Comparison of ENCODE assay signal across 19 mouse cellular contexts in genomic region chr1:82544419-82545185, GRCm38 (mm10). TPM values are rescaled to one million over a fixed set of nuclear protein-coding genes. Genes with fewer than 3 reads are reported as not detected.
DNase-seq lines count a peak whose midpoint lies in the region; ATAC-seq and TF ChIP-seq lines count a peak whose summit lies in the region.
"Had no signal": no experiment of that assay in that cellular context is flagged by ENCODE, and none has a peak within 500 bp of the region (broad histone marks: within the 10 kb centered on the region; RNA-seq: fewer than 3 reads in every experiment).

No protein-coding gene starts in this region.

- no peak overlapping the region for H3K9ac ChIP-seq in kidney, embryonic 14.5 days (ENCODE audit: low read depth, low read length)
- no peak overlapping the region for H3K9ac ChIP-seq in forebrain, embryonic 13.5 days
- H3K9ac ChIP-seq in neural tube, embryonic 12.5 days, result no peak overlapping the region
- no peak overlapping the region for H3K9ac ChIP-seq in stomach, postnatal 0 days (ENCODE audit: low read length)
- H3K9ac ChIP-seq: embryonic facial prominence, embryonic 12.5 days; intestine, embryonic 15.5 days; midbrain, embryonic 13.5 days had no signal

- peak; percentile 66; the same call in 1 of the 2 replicates for ATAC-seq in kidney, embryonic 14.5 days (ENCODE audit: low FRiP score, low TSS enrichment)
- ATAC-seq in forebrain, embryonic 13.5 days, result peak; percentile 81
- peak; percentile 74; the same call in 1 of the 2 replicates for ATAC-seq in neural tube, embryonic 12.5 days (ENCODE audit: low FRiP score, low read depth)
- no peak for ATAC-seq in stomach, postnatal 0 days (ENCODE audit: low FRiP score, low TSS enrichment)
- ATAC-seq: CD4-positive, CD25-positive, alpha-beta regulatory T cell, adult 4 months; intestine, embryonic 15.5 days had no signal

- no peak for TF ChIP-seq EP300 in stomach, postnatal 0 days (optimal IDR thresholded peaks at IDR 0.05)

- H3K4me3 ChIP-seq in kidney, embryonic 14.5 days (ENCODE audit: low read length), result no peak overlapping the region
- H3K4me3 ChIP-seq in forebrain, embryonic 13.5 days, result no peak overlapping the region
- no peak overlapping the region for H3K4me3 ChIP-seq in neural tube, embryonic 12.5 days
- H3K4me3 ChIP-seq in stomach, postnatal 0 days (ENCODE audit: low read depth, low read length), result no peak overlapping the region
- H3K4me3 ChIP-seq: embryonic facial prominence, embryonic 12.5 days; heart, embryonic 10.5 days; intestine, embryonic 15.5 days; left cerebral cortex, adult 2 months; midbrain, embryonic 13.5 days had no signal

- no peaks in the 10 kb centered on the region for H3K9me3 ChIP-seq in kidney, embryonic 14.5 days (ENCODE audit: control insufficient read depth, low read length)
- no peaks in the 10 kb centered on the region for H3K9me3 ChIP-seq in forebrain, embryonic 13.5 days (replicated peaks)
- no peaks in the 10 kb centered on the region for H3K9me3 ChIP-seq in neural tube, embryonic 12.5 days
- H3K9me3 ChIP-seq in stomach, postnatal 0 days (ENCODE audit: control insufficient read depth, low read length), result no peaks in the 10 kb centered on the region
- H3K9me3 ChIP-seq: embryonic facial prominence, embryonic 12.5 days; heart, embryonic 10.5 days; intestine, embryonic 15.5 days; midbrain, embryonic 13.5 days had no signal

- H3K4me1 ChIP-seq in kidney, embryonic 14.5 days (ENCODE audit: control insufficient read depth, insufficient read depth, low read length), result peaks cover 8% of the 10 kb centered on the region; the same call in 1 of the 2 replicates
- peaks cover 28% of the 10 kb centered on the region for H3K4me1 ChIP-seq in forebrain, embryonic 13.5 days
- H3K4me1 ChIP-seq in neural tube, embryonic 12.5 days, result peaks cover 10% of the 10 kb centered on the region; the same call in 1 of the 2 replicates
- H3K4me1 ChIP-seq in stomach, postnatal 0 days (replicated peaks; ENCODE audit: control insufficient read depth, insufficient read depth), result no peaks in the 10 kb centered on the region
- H3K4me1 ChIP-seq: embryonic facial prominence, embryonic 12.5 days; heart, embryonic 10.5 days; intestine, embryonic 15.5 days had no signal

- H3K4me2 ChIP-seq in kidney, embryonic 14.5 days (replicated peaks; ENCODE audit: low read depth, low read length), result no peak overlapping the region
- no peak overlapping the region for H3K4me2 ChIP-seq in forebrain, embryonic 13.5 days
- H3K4me2 ChIP-seq in neural tube, embryonic 12.5 days (replicated peaks), result no peak overlapping the region
- H3K4me2 ChIP-seq in stomach, postnatal 0 days (replicated peaks; ENCODE audit: low read depth), result no peak overlapping the region
- H3K4me2 ChIP-seq: embryonic facial prominence, embryonic 12.5 days; intestine, embryonic 15.5 days; midbrain, embryonic 13.5 days had no signal

- WGBS in kidney, embryonic 14.5 days, result 26% methylated on average over 6 of the region's 6 CpGs
- 31% methylated on average over 6 of the region's 6 CpGs for WGBS in forebrain, embryonic 13.5 days
- WGBS in neural tube, embryonic 12.5 days, result 48% methylated on average over 6 of the region's 6 CpGs
- 45% methylated on average over 6 of the region's 6 CpGs for WGBS in stomach, postnatal 0 days

- H3K27ac ChIP-seq in kidney, embryonic 14.5 days (ENCODE audit: low read depth, low read length), result no peak overlapping the region
- peak overlapping the region; percentile 68 for H3K27ac ChIP-seq in forebrain, embryonic 13.5 days
- no peak overlapping the region for H3K27ac ChIP-seq in neural tube, embryonic 12.5 days
- no peak overlapping the region for H3K27ac ChIP-seq in stomach, postnatal 0 days (replicated peaks)
- H3K27ac ChIP-seq: embryonic facial prominence, embryonic 12.5 days; heart, embryonic 10.5 days; intestine, embryonic 15.5 days; left cerebral cortex, adult 2 months; macrophage; midbrain, embryonic 13.5 days had no signal

- DNase-seq in kidney, postnatal 25 days, result no peak
- DNase-seq in forelimb bud, embryonic 11.5 days (ENCODE audit: low read depth, low spot score), result peak; percentile 27
- no peak for DNase-seq in right cerebral cortex, postnatal 25 days
- DNase-seq in stomach, postnatal 0 days (ENCODE audit: low spot score), result no peak
- DNase-seq: adrenal gland, postnatal 25 days; cerebellum, postnatal 14 days; gastrocnemius, postnatal 14 days; liver; lung, adult 18-20 months had no signal

- no peak for TF ChIP-seq CTCF in stomach, postnatal 0 days (IDR thresholded peaks at IDR 0.05; ENCODE audit: low read depth)

- H3K27me3 ChIP-seq in kidney, embryonic 14.5 days (ENCODE audit: control insufficient read depth, insufficient read depth, low read length), result no peaks in the 10 kb centered on the region
- no peaks in the 10 kb centered on the region for H3K27me3 ChIP-seq in forebrain, embryonic 13.5 days
- no peaks in the 10 kb centered on the region for H3K27me3 ChIP-seq in neural tube, embryonic 12.5 days (replicated peaks)
- no peaks in the 10 kb centered on the region for H3K27me3 ChIP-seq in stomach, postnatal 0 days (ENCODE audit: control insufficient read depth, insufficient read depth, low read length)
- H3K27me3 ChIP-seq: embryonic facial prominence, embryonic 12.5 days; intestine, embryonic 15.5 days; midbrain, embryonic 13.5 days had no signal

- H3K36me3 ChIP-seq in kidney, embryonic 14.5 days (ENCODE audit: control insufficient read depth, insufficient read depth, low read length), result no peaks in the 10 kb centered on the region
- no peaks in the 10 kb centered on the region for H3K36me3 ChIP-seq in forebrain, embryonic 13.5 days (ENCODE audit: poor library complexity, severe bottlenecking)
- H3K36me3 ChIP-seq in neural tube, embryonic 12.5 days, result no peaks in the 10 kb centered on the region
- no peaks in the 10 kb centered on the region for H3K36me3 ChIP-seq in stomach, postnatal 0 days (ENCODE audit: control insufficient read depth, insufficient read depth, low read length)
- H3K36me3 ChIP-seq: embryonic facial prominence, embryonic 12.5 days; heart, embryonic 10.5 days; intestine, embryonic 15.5 days; midbrain, embryonic 13.5 days had no signal

RNA-seq across cellular contexts. Expression of gene Col4a4, which starts 42.0 kb away (rescaled TPM):
- 0.56 and 1.0 TPM in 2 replicates for polyA plus RNA-seq in kidney, embryonic 14.5 days (2014; fragmentation: Nextera tagmentation; extraction: Ambion mirVana)
- polyA plus RNA-seq in forebrain, embryonic 13.5 days (2015; fragmentation: Nextera tagmentation; extraction: Ambion mirVana), result 0.15 and 0.18 TPM in 2 replicates
- polyA plus RNA-seq in neural tube, embryonic 12.5 days (2016; fragmentation: Nextera tagmentation; extraction: Ambion mirVana), result 0.10 and 0.14 TPM in 2 replicates
- polyA plus RNA-seq in stomach, postnatal 0 days (2015; fragmentation: Nextera tagmentation; extraction: Ambion mirVana), result 0.31 and 0.61 TPM in 2 replicates
- polyA plus RNA-seq: macrophage had no signal

RNA-seq across cellular contexts. Expression of gene Col4a3, which starts 42.1 kb away (rescaled TPM):
- 0.67 and 1.2 TPM in 2 replicates for polyA plus RNA-seq in kidney, embryonic 14.5 days (2014; fragmentation: Nextera tagmentation; extraction: Ambion mirVana)
- polyA plus RNA-seq in forebrain, embryonic 13.5 days (2015; fragmentation: Nextera tagmentation; extraction: Ambion mirVana), result 0.12 and 0.14 TPM in 2 replicates
- polyA plus RNA-seq in neural tube, embryonic 12.5 days (2016; fragmentation: Nextera tagmentation; extraction: Ambion mirVana), result 0.23 and 0.24 TPM in 2 replicates
- polyA plus RNA-seq in stomach, postnatal 0 days (2015; fragmentation: Nextera tagmentation; extraction: Ambion mirVana), result 0.36 and 0.42 TPM in 2 replicates
- polyA plus RNA-seq: CD4-positive, CD25-positive, alpha-beta regulatory T cell, adult 4 months; macrophage had no signal
